Comparison of ENCODE assay signal across 8 mouse cellular contexts in genomic region chr11:35769746-35770437, GRCm38 (mm10). TPM values are rescaled to one million over a fixed set of nuclear protein-coding genes. Genes with fewer than 3 reads are reported as not detected.
A peak's percentile ranks its signal among the peaks of the same experiment; 100 is the strongest.
DNase-seq lines count a peak whose midpoint lies in the region; ATAC-seq and TF ChIP-seq lines count a peak whose summit lies in the region.

No protein-coding gene starts in this region.

- H3K4me2 ChIP-seq in embryonic facial prominence, embryonic 13.5 days = peak overlapping the region; percentile 69
- peak overlapping the region; percentile 76 for H3K4me2 ChIP-seq in kidney, embryonic 15.5 days
- H3K4me2 ChIP-seq in liver, embryonic 12.5 days = peak overlapping the region; percentile 90
- H3K4me2 ChIP-seq in neural tube, embryonic 12.5 days (replicated peaks) = peak overlapping the region; percentile 61

- peaks cover 18% of the 10 kb centered on the region for H3K36me3 ChIP-seq in E14TG2a.4 (ENCODE audit: insufficient read depth, low read length)
- peaks cover 9% of the 10 kb centered on the region for H3K36me3 ChIP-seq in embryonic facial prominence, embryonic 13.5 days
- peaks cover 7% of the 10 kb centered on the region; the same call in 1 of the 2 replicates for H3K36me3 ChIP-seq in kidney, embryonic 15.5 days
- peaks cover 7% of the 10 kb centered on the region; the same call in 1 of the 2 replicates for H3K36me3 ChIP-seq in liver, embryonic 12.5 days
- no peaks in the 10 kb centered on the region for H3K36me3 ChIP-seq in neural tube, embryonic 12.5 days

- no peak for TF ChIP-seq CTCF in E14TG2a.4 (conservative IDR thresholded peaks at IDR 0.05; ENCODE audit: low read length)

- H3K4me3 ChIP-seq in E14TG2a.4 (replicated peaks; ENCODE audit: low read length) = peak overlapping the region; percentile 96
- H3K4me3 ChIP-seq in embryonic facial prominence, embryonic 13.5 days = peak overlapping the region; percentile 91
- H3K4me3 ChIP-seq in kidney, embryonic 15.5 days (replicated peaks) = peak overlapping the region; percentile 92
- H3K4me3 ChIP-seq in liver, embryonic 12.5 days = peak overlapping the region; percentile 82
- H3K4me3 ChIP-seq in neural tube, embryonic 12.5 days = peak overlapping the region; percentile 92

- peak; percentile 87 for ATAC-seq in embryonic facial prominence, embryonic 13.5 days (ENCODE audit: insufficient number of reproducible peaks, insufficient read depth, low FRiP score, low TSS enrichment, low read depth)
- ATAC-seq in kidney, embryonic 15.5 days (replicated peaks; ENCODE audit: low FRiP score) = peak; percentile 95
- peak; percentile 92 for ATAC-seq in liver, embryonic 12.5 days
- peak; percentile 89 for ATAC-seq in neural tube, embryonic 12.5 days (ENCODE audit: low FRiP score, low read depth)

- H3K27me3 ChIP-seq in E14TG2a.4 (ENCODE audit: insufficient read depth, low read length) = peaks cover 4% of the 10 kb centered on the region
- no peaks in the 10 kb centered on the region for H3K27me3 ChIP-seq in embryonic facial prominence, embryonic 13.5 days
- H3K27me3 ChIP-seq in kidney, embryonic 15.5 days = no peaks in the 10 kb centered on the region
- H3K27me3 ChIP-seq in liver, embryonic 12.5 days (replicated peaks) = 0 out of 2 replicates have a peak, but pooled peaks cover 4% of the 10 kb centered on the region
- H3K27me3 ChIP-seq in neural tube, embryonic 12.5 days (replicated peaks) = no peaks in the 10 kb centered on the region

- peak overlapping the region; percentile 94 for H3K27ac ChIP-seq in embryonic facial prominence, embryonic 13.5 days
- peak overlapping the region; percentile 94 for H3K27ac ChIP-seq in kidney, embryonic 15.5 days
- H3K27ac ChIP-seq in liver, embryonic 12.5 days = peak overlapping the region; percentile 91
- peak overlapping the region; percentile 87 for H3K27ac ChIP-seq in neural tube, embryonic 12.5 days

- DNase-seq in adrenal gland, postnatal 10 days = peak; percentile 87
- DNase-seq in heart, adult 18-20 months = peak; percentile 82 to 89
- DNase-seq in MN1 (ENCODE audit: low spot score) = no peak

- H3K4me1 ChIP-seq in E14TG2a.4 (replicated peaks; ENCODE audit: low read depth, low read length) = peaks cover 51% of the 10 kb centered on the region
- H3K4me1 ChIP-seq in embryonic facial prominence, embryonic 13.5 days = peaks cover 12% of the 10 kb centered on the region
- peaks cover 13% of the 10 kb centered on the region for H3K4me1 ChIP-seq in kidney, embryonic 15.5 days
- peaks cover 33% of the 10 kb centered on the region for H3K4me1 ChIP-seq in liver, embryonic 12.5 days
- peaks cover 11% of the 10 kb centered on the region for H3K4me1 ChIP-seq in neural tube, embryonic 12.5 days

- 1% methylated on average over 37 of the region's 41 CpGs for WGBS in embryonic facial prominence, embryonic 13.5 days
- WGBS in kidney, embryonic 15.5 days = under 1% methylated on average over 41 of the region's 41 CpGs
- whole genome bisulfite sequencing in liver, embryonic 12.5 days (ENCODE audit: insufficient replicate concordance) = under 1% methylated on average over 40 of the region's 41 CpGs
- under 1% methylated on average over 35 of the region's 41 CpGs for WGBS in neural tube, embryonic 12.5 days

- H3K9ac ChIP-seq in embryonic facial prominence, embryonic 13.5 days = peak overlapping the region; percentile 95
- peak overlapping the region; percentile 93 for H3K9ac ChIP-seq in kidney, embryonic 15.5 days
- peak overlapping the region; percentile 84 for H3K9ac ChIP-seq in liver, embryonic 12.5 days
- H3K9ac ChIP-seq in neural tube, embryonic 12.5 days = peak overlapping the region; percentile 99

- no peaks in the 10 kb centered on the region for H3K9me3 ChIP-seq in E14TG2a.4 (ENCODE audit: low read length)
- H3K9me3 ChIP-seq in embryonic facial prominence, embryonic 13.5 days = no peaks in the 10 kb centered on the region
- no peaks in the 10 kb centered on the region for H3K9me3 ChIP-seq in kidney, embryonic 15.5 days (replicated peaks)
- H3K9me3 ChIP-seq in liver, embryonic 12.5 days (replicated peaks) = no peaks in the 10 kb centered on the region
- H3K9me3 ChIP-seq in neural tube, embryonic 12.5 days = no peaks in the 10 kb centered on the region

RNA-seq across cellular contexts. Expression of gene Pank3, which starts 0.6 kb away (rescaled TPM):
- 10 to 100 TPM; 50.6 to 50.7 TPM for total RNA-seq in adrenal gland, postnatal 10 days (2021)
- polyA plus RNA-seq in embryonic facial prominence, embryonic 13.5 days (2015; fragmentation: Nextera tagmentation; extraction: Ambion mirVana) = 15.1 and 17.4 TPM in 2 replicates
- total RNA-seq in heart, adult 18-20 months (2021) = 10 to 100 TPM; 19.0 to 21.5 TPM
- 14.0 and 14.1 TPM in 2 replicates for polyA plus RNA-seq in kidney, embryonic 15.5 days (2015; fragmentation: Nextera tagmentation; extraction: Ambion mirVana)
- 7.6 and 8.2 TPM in 2 replicates for polyA plus RNA-seq in liver, embryonic 12.5 days (2016; fragmentation: Nextera tagmentation; extraction: Ambion mirVana)
- polyA plus RNA-seq in neural tube, embryonic 12.5 days (2016; fragmentation: Nextera tagmentation; extraction: Ambion mirVana) = 27.5 and 28.7 TPM in 2 replicates

RNA-seq across cellular contexts. Expression of gene Fbll1, which starts 28.8 kb away (rescaled TPM):
- total RNA-seq in adrenal gland, postnatal 10 days (2021) = 1 to 10 TPM; 1.2 to 2.4 TPM
- 0.22 and 0.29 TPM in 2 replicates for polyA plus RNA-seq in embryonic facial prominence, embryonic 13.5 days (2015; fragmentation: Nextera tagmentation; extraction: Ambion mirVana)
- not detected for total RNA-seq in heart, adult 18-20 months (2021)
- 0.13 and 0.14 TPM in 2 replicates for polyA plus RNA-seq in kidney, embryonic 15.5 days (2015; fragmentation: Nextera tagmentation; extraction: Ambion mirVana)
- not detected in 2 replicates for polyA plus RNA-seq in liver, embryonic 12.5 days (2016; fragmentation: Nextera tagmentation; extraction: Ambion mirVana)
- polyA plus RNA-seq in neural tube, embryonic 12.5 days (2016; fragmentation: Nextera tagmentation; extraction: Ambion mirVana) = 16.0 and 16.4 TPM in 2 replicates

Comparison
In these comparisons a context has a peak if more than half of its experiments do, and no peak if none do; other contexts are left out.
1. RNA of gene Fbll1, which starts 28.8 kb away (polyA plus RNA-seq): 16.0 to 16.4 TPM in neural tube, embryonic 12.5 days; 0.22 to 0.29 TPM in embryonic facial prominence, embryonic 13.5 days, 0.13 to 0.14 TPM in kidney, embryonic 15.5 days and not detected in liver, embryonic 12.5 days; every median in the first group is over 10 times any median in the second.
2. Peak in every context shown above with its lines, with median percentiles within 50 percentile points of each other: H3K4me3 ChIP-seq, ATAC-seq, H3K27ac ChIP-seq, H3K4me2 ChIP-seq and H3K9ac ChIP-seq.